Mouse (Mus musculus): Measurements from ENCODE around the gene Cdr2.

GRCm38 (mm10) chr7:121011794-121012689 is 29.9 kb upstream of the Cdr2 start:
- TF ChIP-seq EP300 (IDR thresholded peaks at IDR 0.05; ENCODE audit: low read depth) (no peak), CTCF (IDR thresholded peaks at IDR 0.05; ENCODE audit: low read depth) (no peak)

Data from liver, postnatal 0 days (tissue).